In the genomic region with DNA sequence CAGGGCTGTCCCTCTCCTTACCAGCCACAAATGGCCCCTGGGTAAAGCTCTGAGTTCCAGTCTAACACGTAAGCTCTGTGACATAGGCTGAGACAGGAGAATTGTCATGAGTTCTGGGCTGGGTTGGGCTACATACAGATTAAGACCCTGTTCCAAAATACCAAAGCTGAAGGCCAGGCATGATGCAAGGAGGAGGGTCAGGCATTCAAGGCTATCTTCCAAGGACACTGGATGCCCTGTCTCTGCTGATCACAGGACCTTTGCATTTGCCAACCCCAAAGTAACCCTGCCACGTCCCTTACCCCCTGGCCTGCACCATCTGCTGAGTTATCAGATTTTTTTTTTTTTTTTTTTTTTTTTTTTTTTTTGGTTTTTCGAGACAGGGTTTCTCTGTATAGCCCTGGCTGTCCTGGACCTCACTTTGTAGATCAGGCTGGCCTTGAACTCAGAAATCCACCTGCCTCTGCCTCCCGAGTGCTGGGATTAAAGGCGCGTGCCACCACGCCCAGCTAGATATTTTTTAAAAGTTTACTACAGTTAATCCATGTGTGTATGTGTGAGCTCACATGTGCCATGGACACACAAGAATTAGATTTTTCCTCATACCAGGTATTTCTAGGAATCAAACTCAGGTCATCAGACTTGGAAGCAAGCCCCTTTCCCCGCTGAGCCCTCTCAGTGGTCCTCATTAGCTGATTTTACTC, we compare ENCODE assay signal across 25 mouse cellular contexts. TPM values are rescaled to one million over a fixed set of nuclear protein-coding genes. Genes with fewer than 3 reads are reported as not detected.
A peak's percentile ranks its signal among the peaks of the same experiment; 100 is the strongest.
DNase-seq lines count a peak whose midpoint lies in the region; ATAC-seq and TF ChIP-seq lines count a peak whose summit lies in the region.
"Had no signal": no experiment of that assay in that cellular context is flagged by ENCODE, and none has a peak within 500 bp of the region (broad histone marks: within the 10 kb centered on the region; RNA-seq: fewer than 3 reads in every experiment).

No protein-coding gene starts in this region.

- TF ChIP-seq POLR2A in liver, adult 2 months (IDR thresholded peaks at IDR 0.05; ENCODE audit: extremely low read depth, insufficient read depth, low read length) = no peak

- peaks cover 39% of the 10 kb centered on the region for H3K27me3 ChIP-seq in forebrain, embryonic 13.5 days
- H3K27me3 ChIP-seq in forebrain, embryonic 12.5 days = peaks cover 41% of the 10 kb centered on the region
- no peaks in the 10 kb centered on the region for H3K27me3 ChIP-seq in liver, adult 2 months (ENCODE audit: control insufficient read depth, insufficient read depth, low read length)
- H3K27me3 ChIP-seq in liver, postnatal 0 days (ENCODE audit: insufficient read depth, low read length) = 0 out of 2 replicates have a peak, but pooled peaks cover 2% of the 10 kb centered on the region
- H3K27me3 ChIP-seq in neural tube, embryonic 12.5 days (replicated peaks) = peaks cover 35% of the 10 kb centered on the region
- peaks cover 46% of the 10 kb centered on the region for H3K27me3 ChIP-seq in limb, embryonic 13.5 days

- no peak overlapping the region for H3K4me3 ChIP-seq in forebrain, embryonic 13.5 days
- H3K4me3 ChIP-seq in forebrain, embryonic 12.5 days (replicated peaks) = no peak overlapping the region
- no peak overlapping the region for H3K4me3 ChIP-seq in liver, adult 2 months (ENCODE audit: insufficient read depth, low read depth, low read length)
- H3K4me3 ChIP-seq in liver, postnatal 0 days (ENCODE audit: low read depth, low read length) = no peak overlapping the region
- no peak overlapping the region for H3K4me3 ChIP-seq in neural tube, embryonic 12.5 days
- H3K4me3 ChIP-seq in limb, embryonic 13.5 days = no peak overlapping the region
- H3K4me3 ChIP-seq: forebrain, embryonic 10.5 days; heart, embryonic 15.5 days; lung, embryonic 15.5 days; stomach, embryonic 15.5 days had no signal

- 87% methylated on average over 7 of the region's 8 CpGs for WGBS in forebrain, embryonic 13.5 days
- 86% methylated on average over 7 of the region's 8 CpGs for WGBS in forebrain, embryonic 12.5 days
- 89% methylated on average over 7 of the region's 8 CpGs for WGBS in liver, adult 2 months
- 78% methylated on average over 8 of the region's 8 CpGs for WGBS in liver, postnatal 0 days (ENCODE audit: insufficient replicate concordance)
- WGBS in neural tube, embryonic 12.5 days = 81% methylated on average over 7 of the region's 8 CpGs
- 86% methylated on average over 8 of the region's 8 CpGs for WGBS in limb, embryonic 13.5 days

- no peak for TF ChIP-seq CTCF in liver, adult 2 months (IDR thresholded peaks at IDR 0.05; ENCODE audit: low read depth, low read length)
- TF ChIP-seq CTCF in liver, postnatal 0 days (IDR thresholded peaks at IDR 0.05; ENCODE audit: low read depth) = no peak

- H3K36me3 ChIP-seq in forebrain, embryonic 13.5 days (ENCODE audit: poor library complexity, severe bottlenecking) = no peaks in the 10 kb centered on the region
- H3K36me3 ChIP-seq in forebrain, embryonic 12.5 days (replicated peaks) = no peaks in the 10 kb centered on the region
- no peaks in the 10 kb centered on the region for H3K36me3 ChIP-seq in liver, adult 2 months (ENCODE audit: control insufficient read depth, insufficient read depth, low read length)
- no peaks in the 10 kb centered on the region for H3K36me3 ChIP-seq in liver, postnatal 0 days (replicated peaks; ENCODE audit: insufficient read depth, low read length)
- H3K36me3 ChIP-seq in neural tube, embryonic 12.5 days = no peaks in the 10 kb centered on the region
- H3K36me3 ChIP-seq in limb, embryonic 13.5 days = no peaks in the 10 kb centered on the region
- H3K36me3 ChIP-seq: forebrain, embryonic 10.5 days; G1E; heart, embryonic 15.5 days; lung, embryonic 15.5 days; stomach, embryonic 15.5 days had no signal

- H3K9me3 ChIP-seq in forebrain, embryonic 13.5 days (replicated peaks) = no peaks in the 10 kb centered on the region
- no peaks in the 10 kb centered on the region for H3K9me3 ChIP-seq in forebrain, embryonic 12.5 days
- no peaks in the 10 kb centered on the region for H3K9me3 ChIP-seq in liver, postnatal 0 days (ENCODE audit: low read length)
- no peaks in the 10 kb centered on the region for H3K9me3 ChIP-seq in neural tube, embryonic 12.5 days
- H3K9me3 ChIP-seq in limb, embryonic 13.5 days = no peaks in the 10 kb centered on the region
- H3K9me3 ChIP-seq: forebrain, embryonic 10.5 days; G1E; heart, embryonic 15.5 days; lung, embryonic 15.5 days; stomach, embryonic 15.5 days had no signal

- H3K4me2 ChIP-seq in forebrain, embryonic 13.5 days = no peak overlapping the region
- H3K4me2 ChIP-seq in forebrain, embryonic 12.5 days = no peak overlapping the region
- no peak overlapping the region for H3K4me2 ChIP-seq in liver, postnatal 0 days (ENCODE audit: low read depth, low read length)
- H3K4me2 ChIP-seq in neural tube, embryonic 12.5 days (replicated peaks) = no peak overlapping the region
- H3K4me2 ChIP-seq in limb, embryonic 13.5 days (replicated peaks) = no peak overlapping the region
- H3K4me2 ChIP-seq: heart, embryonic 15.5 days; lung, embryonic 15.5 days; stomach, embryonic 15.5 days had no signal

- ATAC-seq in forebrain, embryonic 13.5 days = no peak
- ATAC-seq in forebrain, embryonic 12.5 days (ENCODE audit: low FRiP score) = no peak
- ATAC-seq in liver, postnatal 0 days = no peak
- no peak for ATAC-seq in neural tube, embryonic 12.5 days (ENCODE audit: low FRiP score, low read depth)
- no peak for ATAC-seq in limb, embryonic 13.5 days (ENCODE audit: low FRiP score, low read depth)

- no peaks in the 10 kb centered on the region for H3K79me2 ChIP-seq in liver, adult 2 months (ENCODE audit: control insufficient read depth, insufficient read depth, low read length)

- H3K9ac ChIP-seq in forebrain, embryonic 13.5 days = 0 out of 2 replicates have a peak overlapping the region, but pooled peaks have one; percentile 34
- no peak overlapping the region for H3K9ac ChIP-seq in forebrain, embryonic 12.5 days
- no peak overlapping the region for H3K9ac ChIP-seq in liver, adult 2 months (ENCODE audit: low read depth, low read length)
- no peak overlapping the region for H3K9ac ChIP-seq in liver, postnatal 0 days (replicated peaks)
- H3K9ac ChIP-seq in neural tube, embryonic 12.5 days = peak overlapping the region; percentile 13; the same call in 1 of the 2 replicates
- peak overlapping the region; percentile 59; the same call in 1 of the 2 replicates for H3K9ac ChIP-seq in limb, embryonic 13.5 days
- H3K9ac ChIP-seq: heart, embryonic 15.5 days; liver, embryonic 14.5 days; lung, embryonic 15.5 days; stomach, embryonic 15.5 days had no signal

- peaks cover 10% of the 10 kb centered on the region for H3K4me1 ChIP-seq in forebrain, embryonic 13.5 days
- peaks cover 4% of the 10 kb centered on the region for H3K4me1 ChIP-seq in forebrain, embryonic 12.5 days
- H3K4me1 ChIP-seq in liver, adult 2 months (ENCODE audit: control insufficient read depth, insufficient read depth, low read length) = peaks cover 7% of the 10 kb centered on the region; the same call in 1 of the 2 replicates
- H3K4me1 ChIP-seq in liver, postnatal 0 days (ENCODE audit: insufficient read depth) = peaks cover 18% of the 10 kb centered on the region
- H3K4me1 ChIP-seq in neural tube, embryonic 12.5 days = peaks cover 7% of the 10 kb centered on the region; the same call in 1 of the 2 replicates
- H3K4me1 ChIP-seq in limb, embryonic 13.5 days = peaks cover 4% of the 10 kb centered on the region

- H3K27ac ChIP-seq in forebrain, embryonic 13.5 days = no peak overlapping the region
- no peak overlapping the region for H3K27ac ChIP-seq in forebrain, embryonic 12.5 days
- no peak overlapping the region for H3K27ac ChIP-seq in liver, adult 2 months (replicated peaks; ENCODE audit: insufficient read depth, low read depth, low read length)
- no peak overlapping the region for H3K27ac ChIP-seq in liver, postnatal 0 days (ENCODE audit: low read depth)
- no peak overlapping the region for H3K27ac ChIP-seq in neural tube, embryonic 12.5 days
- no peak overlapping the region for H3K27ac ChIP-seq in limb, embryonic 13.5 days
- H3K27ac ChIP-seq: forebrain, embryonic 10.5 days; heart, embryonic 15.5 days; liver, embryonic 14.5 days; lung, embryonic 15.5 days; macrophage; stomach, embryonic 15.5 days had no signal

- TF ChIP-seq EP300 in liver, postnatal 0 days (IDR thresholded peaks at IDR 0.05; ENCODE audit: low read depth) = no peak

- DNase-seq in liver, adult 2 months (ENCODE audit: extremely low read depth, low read depth, low spot score) = peak; percentile 18
- DNase-seq in liver, postnatal 0 days = no peak
- DNase-seq in neural tube, embryonic 10.5 days (ENCODE audit: extremely low spot score, low spot score) = no peak
- no peak for DNase-seq in cerebellum, postnatal 4 days (ENCODE audit: low spot score in 2 of 2)
- DNase-seq: cerebellum, adult 8-10 months; kidney, adult 18-20 months; thymus, adult 2 months had no signal

RNA-seq across cellular contexts. Expression of a gene that starts 10.3 kb away (rescaled TPM):
- polyA plus RNA-seq in forebrain, embryonic 13.5 days (2015; fragmentation: Nextera tagmentation; extraction: Ambion mirVana) = 112 and 119 TPM in 2 replicates
- polyA plus RNA-seq in forebrain, embryonic 12.5 days (2016; fragmentation: Nextera tagmentation; extraction: Ambion mirVana) = 203 and 205 TPM in 2 replicates
- 6.4 and 9.9 TPM in 2 replicates for total RNA-seq in liver, adult 2 months (2014; rRNA removed)
- polyA plus RNA-seq in liver, adult 2 months (2012; rRNA removed) = 19.6 and 20.2 TPM in 2 replicates
- 28.2 and 29.5 TPM in 2 replicates for polyA plus RNA-seq in liver, postnatal 0 days (2015; fragmentation: Nextera tagmentation; extraction: Ambion mirVana)
- 156 and 166 TPM in 2 replicates for polyA plus RNA-seq in neural tube, embryonic 12.5 days (2016; fragmentation: Nextera tagmentation; extraction: Ambion mirVana)
- 153 and 157 TPM in 2 replicates for polyA plus RNA-seq in limb, embryonic 13.5 days (2015; fragmentation: Nextera tagmentation; extraction: Ambion mirVana)

RNA-seq across cellular contexts. Expression of a gene that starts 37.1 kb away (rescaled TPM):
- polyA plus RNA-seq in forebrain, embryonic 13.5 days (2015; fragmentation: Nextera tagmentation; extraction: Ambion mirVana) = 593 and 623 TPM in 2 replicates
- 371 and 400 TPM in 2 replicates for polyA plus RNA-seq in forebrain, embryonic 12.5 days (2016; fragmentation: Nextera tagmentation; extraction: Ambion mirVana)
- total RNA-seq in liver, adult 2 months (2014; rRNA removed) = 1,362 and 1,401 TPM in 2 replicates
- 2,210 and 2,521 TPM in 2 replicates for polyA plus RNA-seq in liver, adult 2 months (2012; rRNA removed)
- polyA plus RNA-seq in liver, postnatal 0 days (2015; fragmentation: Nextera tagmentation; extraction: Ambion mirVana) = 753 and 771 TPM in 2 replicates
- polyA plus RNA-seq in neural tube, embryonic 12.5 days (2016; fragmentation: Nextera tagmentation; extraction: Ambion mirVana) = 436 and 478 TPM in 2 replicates
- polyA plus RNA-seq in limb, embryonic 13.5 days (2015; fragmentation: Nextera tagmentation; extraction: Ambion mirVana) = 443 and 459 TPM in 2 replicates

RNA-seq across cellular contexts. Expression of a gene that starts 44.4 kb away (rescaled TPM):
- polyA plus RNA-seq in forebrain, embryonic 13.5 days (2015; fragmentation: Nextera tagmentation; extraction: Ambion mirVana) = 304 and 319 TPM in 2 replicates
- 312 and 327 TPM in 2 replicates for polyA plus RNA-seq in forebrain, embryonic 12.5 days (2016; fragmentation: Nextera tagmentation; extraction: Ambion mirVana)
- total RNA-seq in liver, adult 2 months (2014; rRNA removed) = 21.1 and 32.8 TPM in 2 replicates
- 73.5 and 76.7 TPM in 2 replicates for polyA plus RNA-seq in liver, adult 2 months (2012; rRNA removed)
- 33.4 and 33.5 TPM in 2 replicates for polyA plus RNA-seq in liver, postnatal 0 days (2015; fragmentation: Nextera tagmentation; extraction: Ambion mirVana)
- polyA plus RNA-seq in neural tube, embryonic 12.5 days (2016; fragmentation: Nextera tagmentation; extraction: Ambion mirVana) = 304 and 314 TPM in 2 replicates
- 276 and 288 TPM in 2 replicates for polyA plus RNA-seq in limb, embryonic 13.5 days (2015; fragmentation: Nextera tagmentation; extraction: Ambion mirVana)

RNA-seq across cellular contexts. Expression of a gene that starts 50.9 kb away (rescaled TPM):
- 0.35 and 0.57 TPM in 2 replicates for polyA plus RNA-seq in forebrain, embryonic 13.5 days (2015; fragmentation: Nextera tagmentation; extraction: Ambion mirVana)
- 0.68 and 0.83 TPM in 2 replicates for polyA plus RNA-seq in forebrain, embryonic 12.5 days (2016; fragmentation: Nextera tagmentation; extraction: Ambion mirVana)
- total RNA-seq in liver, adult 2 months (2014; rRNA removed) = not detected in 2 replicates
- not detected in 2 replicates for polyA plus RNA-seq in liver, adult 2 months (2012; rRNA removed)
- not detected in 2 replicates for polyA plus RNA-seq in liver, postnatal 0 days (2015; fragmentation: Nextera tagmentation; extraction: Ambion mirVana)
- 1.0 and 1.2 TPM in 2 replicates for polyA plus RNA-seq in neural tube, embryonic 12.5 days (2016; fragmentation: Nextera tagmentation; extraction: Ambion mirVana)
- polyA plus RNA-seq in limb, embryonic 13.5 days (2015; fragmentation: Nextera tagmentation; extraction: Ambion mirVana) = not detected in 2 replicates
- total RNA-seq: adrenal gland, postnatal 25 days; common myeloid progenitor, adult 5-6 weeks; gastrocnemius, adult 18-20 months; gastrocnemius, postnatal 4 days; left cerebral cortex, postnatal 14 days; monocyte, adult 5-6 weeks had no signal
- polyA plus RNA-seq: G1E; heart, embryonic 15.5 days; kidney, embryonic 16.5 days; lung, embryonic 15.5 days; macrophage had no signal

RNA-seq across cellular contexts. Expression of a gene that starts 56.3 kb away (rescaled TPM):
- 15.5 and 16.6 TPM in 2 replicates for polyA plus RNA-seq in forebrain, embryonic 13.5 days (2015; fragmentation: Nextera tagmentation; extraction: Ambion mirVana)
- polyA plus RNA-seq in forebrain, embryonic 12.5 days (2016; fragmentation: Nextera tagmentation; extraction: Ambion mirVana) = 17.3 and 21.3 TPM in 2 replicates
- total RNA-seq in liver, adult 2 months (2014; rRNA removed) = 1.0 and 2.6 TPM in 2 replicates
- polyA plus RNA-seq in liver, adult 2 months (2012; rRNA removed) = 2.1 and 2.4 TPM in 2 replicates
- polyA plus RNA-seq in liver, postnatal 0 days (2015; fragmentation: Nextera tagmentation; extraction: Ambion mirVana) = 0.72 and 0.99 TPM in 2 replicates
- 23.6 and 26.5 TPM in 2 replicates for polyA plus RNA-seq in neural tube, embryonic 12.5 days (2016; fragmentation: Nextera tagmentation; extraction: Ambion mirVana)
- polyA plus RNA-seq in limb, embryonic 13.5 days (2015; fragmentation: Nextera tagmentation; extraction: Ambion mirVana) = 9.2 and 9.5 TPM in 2 replicates

Comparison
In these comparisons a context has a peak if more than half of its experiments do, and no peak if none do; other contexts are left out.
1. H3K9ac ChIP-seq: peak in forebrain, embryonic 13.5 days (single experiment), neural tube, embryonic 12.5 days (single experiment) and limb, embryonic 13.5 days (single experiment); none in forebrain, embryonic 12.5 days (single experiment), liver, adult 2 months (single experiment) and liver, postnatal 0 days (single experiment).